Mouse (Mus musculus) intestine, postnatal 0 days (tissue): ENCODE measurements at regions not wholly inside any gene's neighbourhood (a gene's known extent, or its start where the extent isn't known, plus 50 kb on each side); places are given as distances from the start of the nearest gene placed in this dataset.

Source experiments
- ATAC-seq: fragments of 200-750 bp; cut with Nextera tagmentation; 2 replicates; pipeline ENCODE4 v1.8.0; 2017; ENCODE audit warnings: mild to moderate bottlenecking, moderate TSS enrichment, moderate library complexity
- H3K27ac ChIP-seq: fragments of 300-500 bp; sonication (generic); 2 replicates; pipeline ENCODE4 v1.5.1; 2014; ENCODE audit warnings: mild to moderate bottlenecking, low read depth, low read length, moderate library complexity
- H3K27me3 ChIP-seq: fragments of 300-500 bp; sonication (generic); replicated peaks from 2 replicates; pipeline ENCODE4 v1.6.1; 2014; ENCODE audit warnings: low read length, mixed read lengths; ENCODE audit not compliant: control insufficient read depth, insufficient read depth
- H3K36me3 ChIP-seq: fragments of 300-500 bp; sonication (generic); 2 replicates; pipeline ENCODE4 v1.6.1; 2014; ENCODE audit warnings: mild to moderate bottlenecking, moderate library complexity; ENCODE audit not compliant: control insufficient read depth, insufficient read depth
- H3K4me1 ChIP-seq: fragments of 300-500 bp; sonication (generic); replicated peaks from 2 replicates; pipeline ENCODE4 v1.6.1; 2014; ENCODE audit warnings: antibody characterized with exemption, low read length, mixed read lengths; ENCODE audit not compliant: control insufficient read depth, insufficient read depth
- H3K4me2 ChIP-seq: fragments of 300-500 bp; sonication (generic); replicated peaks from 2 replicates; pipeline ENCODE4 v1.6.1; 2014; ENCODE audit warnings: low read depth, mild to moderate bottlenecking, moderate library complexity
- H3K4me3 ChIP-seq: fragments of 300-500 bp; sonication (generic); 2 replicates; pipeline ENCODE4 v1.5.1; 2014; ENCODE audit warnings: low read depth, low read length
- H3K9ac ChIP-seq: fragments of 300-500 bp; sonication (generic); 2 replicates; pipeline ENCODE4 v1.6.1; 2014; ENCODE audit warnings: mild to moderate bottlenecking, low read depth, low read length
- H3K9me3 ChIP-seq: fragments of 300-500 bp; sonication (generic); 2 replicates; pipeline ENCODE4 v1.6.1; 2016; ENCODE audit warnings: mixed run types; ENCODE audit not compliant: control insufficient read depth
- CTCF ChIP-seq: sonication (generic); IDR thresholded peaks from 2 replicates; pipeline ENCODE4 v1.5.1; 2016; ENCODE audit warnings: low read depth, mild to moderate bottlenecking, control low read depth, antibody characterized with exemption, moderate library complexity
- WGBS: fragments of 180-500 bp; shearing (Covaris S2); extraction: QIAGEN DNeasy Blood & Tissue Kit; methylation state at CpG from one replicate; pipeline ENCODE4 v1.1.7; 2014; 5-methylcytosine and 5-hydroxymethylcytosine counted together

DNA sequence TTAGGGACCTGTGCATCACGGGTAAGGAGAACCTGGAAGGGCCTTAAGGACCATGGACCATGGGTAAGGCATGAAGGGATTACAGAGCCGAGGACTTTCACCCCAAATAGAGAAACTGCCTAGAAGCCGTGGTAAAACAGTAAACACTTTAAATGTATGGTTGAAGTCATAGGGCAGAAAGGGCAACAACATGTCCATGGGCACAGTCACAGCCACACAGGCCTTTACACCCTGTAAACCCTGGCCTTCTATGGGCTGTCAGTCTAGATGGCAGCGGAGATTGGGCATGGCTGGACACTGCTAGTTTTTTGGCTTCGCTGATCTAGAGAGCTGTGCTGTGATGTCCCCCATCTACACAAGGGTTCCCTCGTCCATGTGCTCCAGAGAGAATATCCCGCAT lies 127.4 kb downstream of the Tex29 start:
- no peak for TF ChIP-seq CTCF
- H3K9ac ChIP-seq: no peak overlapping the region

DNA sequence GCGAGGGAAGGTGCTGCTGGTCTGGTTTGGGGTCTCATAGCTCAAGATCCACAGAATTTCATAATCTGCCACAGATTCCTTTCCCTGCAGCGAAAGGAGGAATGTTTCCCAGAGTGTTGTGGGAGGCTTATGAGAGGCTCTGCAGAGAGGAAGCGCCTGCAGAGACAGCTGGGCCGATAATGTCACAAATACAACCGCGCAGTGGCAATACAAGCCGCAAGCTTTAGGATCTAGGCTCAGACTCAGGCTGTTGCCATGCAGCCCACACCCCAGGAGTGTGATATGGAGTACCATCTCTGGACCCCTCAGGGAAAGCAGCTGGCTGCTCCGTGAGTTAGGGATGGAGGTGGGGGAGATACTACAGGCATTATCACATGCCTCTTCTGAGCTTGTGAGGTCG lies 130.2 kb downstream of the Tex29 start:
- H3K27me3 ChIP-seq: no peaks in the 10 kb centered on the region; the same call in 1 of the 2 replicates
- no peak for TF ChIP-seq CTCF
- WGBS: 84% methylated on average over 9 of the region's 9 CpGs
- no peak for ATAC-seq
- H3K36me3 ChIP-seq: no peaks in the 10 kb centered on the region
- no peaks in the 10 kb centered on the region for H3K4me1 ChIP-seq
- H3K4me3 ChIP-seq: no peak overlapping the region
- H3K27ac ChIP-seq: no peak overlapping the region
- H3K9me3 ChIP-seq: no peaks in the 10 kb centered on the region
- H3K4me2 ChIP-seq: no peak overlapping the region
- no peak overlapping the region for H3K9ac ChIP-seq

More for the DNA sequence above, 127.4 kb downstream of the Tex29 start:
- no peak overlapping the region for H3K4me3 ChIP-seq
- no peak overlapping the region for H3K27ac ChIP-seq
- H3K4me1 ChIP-seq: no peaks in the 10 kb centered on the region
- no peak overlapping the region for H3K4me2 ChIP-seq
- H3K9me3 ChIP-seq: no peaks in the 10 kb centered on the region
- no peak for ATAC-seq
- H3K36me3 ChIP-seq: no peaks in the 10 kb centered on the region
- WGBS: 79% methylated on average over 7 of the region's 7 CpGs
- H3K27me3 ChIP-seq: no peaks in the 10 kb centered on the region; the same call in 1 of the 2 replicates

DNA sequence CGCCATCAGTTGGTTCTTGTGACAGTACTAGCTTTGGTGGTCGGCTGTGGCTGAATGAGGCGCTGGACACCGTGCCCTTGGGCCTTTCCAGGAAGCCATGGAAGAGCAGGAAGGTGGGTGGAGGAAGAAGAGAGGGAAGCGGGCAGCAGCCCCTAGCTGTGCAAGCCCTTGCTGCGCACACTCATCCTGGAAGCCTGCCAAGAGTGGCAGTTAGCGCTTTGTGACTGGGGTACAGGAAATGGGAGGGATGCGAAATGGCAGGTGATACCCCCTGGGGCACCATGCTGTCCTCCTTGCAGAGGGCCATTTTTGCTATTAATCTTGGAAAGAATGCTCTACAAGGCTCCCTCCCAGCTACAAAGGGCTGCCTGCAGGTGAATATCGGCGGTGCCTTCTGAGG lies 133.2 kb downstream of the Tex29 start:
- 66% methylated on average over 10 of the region's 10 CpGs for WGBS
- H3K4me1 ChIP-seq: no peaks in the 10 kb centered on the region

DNA sequence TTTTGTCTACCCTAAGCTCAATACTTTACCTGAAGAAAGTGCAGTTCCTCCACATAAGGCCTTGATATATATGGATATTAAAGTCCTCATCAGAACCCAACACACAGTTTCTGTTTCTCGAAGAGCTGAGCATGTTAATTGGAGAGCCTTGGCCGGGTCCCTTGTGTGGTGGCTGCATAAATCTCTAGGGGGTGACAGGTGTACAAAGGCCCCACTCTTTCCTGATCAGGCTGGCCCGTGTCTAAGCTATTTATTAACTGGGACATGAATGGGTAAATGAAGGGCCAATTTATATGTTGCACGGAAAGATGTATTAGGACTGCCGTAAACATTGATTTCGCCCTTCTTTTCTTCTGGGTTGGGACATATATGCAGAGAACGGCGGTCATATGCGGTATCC lies 136.8 kb downstream of the Tex29 start:
- no peak overlapping the region for H3K27ac ChIP-seq
- WGBS: 37% methylated on average over 9 of the region's 9 CpGs
- no peaks in the 10 kb centered on the region for H3K36me3 ChIP-seq
- ATAC-seq: no peak
- H3K9me3 ChIP-seq: no peaks in the 10 kb centered on the region
- H3K9ac ChIP-seq: no peak overlapping the region
- no peaks in the 10 kb centered on the region for H3K27me3 ChIP-seq
- TF ChIP-seq CTCF: no peak
- H3K4me3 ChIP-seq: no peak overlapping the region
- no peaks in the 10 kb centered on the region for H3K4me1 ChIP-seq
- no peak overlapping the region for H3K4me2 ChIP-seq

More for the DNA sequence above, 133.2 kb downstream of the Tex29 start:
- Histone ChIP-seq H3K27me3 (no peaks in the 10 kb centered on the region; the same call in 1 of the 2 replicates), H3K36me3 (no peaks in the 10 kb centered on the region), H3K27ac (no peak overlapping the region), H3K9ac (no peak overlapping the region), H3K4me3 (no peak overlapping the region), H3K9me3 (no peaks in the 10 kb centered on the region), H3K4me2 (no peak overlapping the region)
- ATAC-seq: no peak
- no peak for TF ChIP-seq CTCF

DNA sequence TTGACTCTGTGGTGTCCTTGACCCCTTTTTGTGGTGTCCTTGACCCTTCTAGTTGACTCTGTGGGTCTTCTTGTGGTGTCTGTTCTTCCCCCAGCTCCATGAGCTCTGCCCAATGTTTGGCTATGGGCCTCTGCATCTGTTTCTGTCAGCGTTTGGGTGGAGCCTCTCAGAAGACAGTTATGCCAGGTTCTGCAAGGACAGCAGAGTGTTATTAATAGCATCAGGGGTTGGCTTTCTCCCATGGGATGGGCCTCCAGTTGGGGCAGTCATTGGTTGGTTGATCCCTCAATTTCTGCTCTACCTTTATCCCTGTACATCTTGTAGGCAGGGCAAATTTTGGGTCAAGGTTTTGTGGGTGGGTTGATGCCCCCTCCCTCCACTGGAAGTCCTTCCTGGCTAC lies 138.8 kb downstream of the Tex29 start:
- H3K9ac ChIP-seq: no peak overlapping the region
- H3K27me3 ChIP-seq: no peaks in the 10 kb centered on the region
- whole genome bisulfite sequencing: 83% methylated on average over 1 of the region's 1 CpGs
- no peak overlapping the region for H3K4me2 ChIP-seq
- H3K36me3 ChIP-seq: no peaks in the 10 kb centered on the region
- no peak for ATAC-seq
- H3K4me3 ChIP-seq: no peak overlapping the region
- no peaks in the 10 kb centered on the region for H3K9me3 ChIP-seq
- no peak overlapping the region for H3K27ac ChIP-seq
- no peaks in the 10 kb centered on the region for H3K4me1 ChIP-seq
- TF ChIP-seq CTCF: no peak

DNA sequence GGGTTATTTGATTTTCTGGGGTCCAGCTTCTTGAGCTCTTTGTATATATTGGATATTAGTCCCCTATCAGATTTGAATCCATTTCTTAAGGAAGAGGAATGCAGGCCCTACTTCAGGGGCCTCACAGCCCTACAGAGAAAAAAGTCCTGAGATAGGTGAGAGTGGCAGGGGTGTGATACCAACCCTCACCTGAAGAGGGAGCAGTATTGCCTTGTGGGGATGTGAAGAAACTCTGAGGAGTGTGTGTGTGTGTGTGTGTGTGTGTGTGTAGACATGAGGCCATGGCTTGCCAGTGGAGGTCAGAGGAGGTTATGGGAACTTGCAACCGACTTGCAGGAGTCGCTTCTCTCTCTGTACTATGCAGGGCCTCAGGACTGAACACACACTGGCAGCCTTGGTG lies 141.2 kb downstream of the Tex29 start:
- H3K27me3 ChIP-seq: no peaks in the 10 kb centered on the region
- H3K36me3 ChIP-seq: no peaks in the 10 kb centered on the region
- whole genome bisulfite sequencing: 76% methylated on average over 2 of the region's 2 CpGs
- no peak overlapping the region for H3K27ac ChIP-seq
- H3K4me3 ChIP-seq: no peak overlapping the region
- no peak for ATAC-seq
- no peak overlapping the region for H3K4me2 ChIP-seq
- H3K4me1 ChIP-seq: no peaks in the 10 kb centered on the region
- H3K9ac ChIP-seq: no peak overlapping the region
- peak; percentile 74 for TF ChIP-seq CTCF
- no peaks in the 10 kb centered on the region for H3K9me3 ChIP-seq

DNA sequence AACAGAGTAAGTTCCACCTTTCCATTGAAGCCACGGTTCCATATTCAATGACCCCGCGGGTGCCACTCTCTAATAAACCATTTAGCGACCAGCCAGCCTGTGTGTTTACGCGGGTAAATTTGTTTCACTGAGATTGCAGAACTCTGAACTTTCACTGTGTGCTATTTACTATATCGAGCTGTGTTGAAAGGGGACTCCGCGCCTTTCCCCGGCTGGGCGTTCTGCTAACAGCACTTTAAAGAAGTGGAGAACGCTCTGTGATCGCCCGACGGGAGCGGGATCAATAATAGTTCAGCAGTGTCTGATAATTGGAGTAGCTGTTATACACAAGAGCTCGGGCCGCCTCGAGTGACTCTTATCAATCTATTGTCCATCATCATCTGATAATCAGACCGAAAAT lies 149.8 kb downstream of the Tex29 start:
- Histone ChIP-seq H3K9ac (no peak overlapping the region), H3K4me2 (no peak overlapping the region), H3K36me3 (no peaks in the 10 kb centered on the region), H3K27ac (no peak overlapping the region), H3K27me3 (0 out of 2 replicates have a peak, but pooled peaks cover 7% of the 10 kb centered on the region), H3K9me3 (no peaks in the 10 kb centered on the region), H3K4me1 (no peaks in the 10 kb centered on the region), H3K4me3 (no peak overlapping the region)
- WGBS: 57% methylated on average over 20 of the region's 20 CpGs
- no peak for ATAC-seq
- no peak for TF ChIP-seq CTCF
